Mouse (Mus musculus): ENCODE data around the gene Hes3. TPM values are rescaled to one million over a fixed set of nuclear protein-coding genes. Genes with fewer than 3 reads are reported as not detected.

The Hes3 gene
- polyA plus RNA-seq, 1 experiment from 2014 or later, result 2.3 TPM

- Histone ChIP-seq H3K4me3 (ENCODE audit: low read depth, low read length) (no peak overlapping the region), H3K27me3 (ENCODE audit: control insufficient read depth, insufficient read depth, low read length) (peaks cover 78% of the 10 kb centered on the region), H3K36me3 (ENCODE audit: control insufficient read depth, insufficient read depth, low read length) (no peaks in the 10 kb centered on the region), H3K9me3 (ENCODE audit: control insufficient read depth, low read length) (no peaks in the 10 kb centered on the region), H3K4me2 (ENCODE audit: low read depth) (no peak overlapping the region), H3K4me1 (ENCODE audit: control insufficient read depth, insufficient read depth, low read length) (peaks cover 55% of the 10 kb centered on the region), H3K27ac (ENCODE audit: low read depth, low read length) (no peak overlapping the region), H3K9ac (ENCODE audit: low read length) (no peak overlapping the region)
- ATAC-seq (ENCODE audit: insufficient read depth, low FRiP score, low TSS enrichment), result no peak
- DNase-seq (ENCODE audit: low spot score), result peak; percentile 75
- WGBS, result 31% methylated on average over 18 of the region's 18 CpGs
Observed at GRCm38 (mm10) chr4:152288398-152288945, 3.0 kb downstream of the Hes3 start.

GRCm38 (mm10) chr4:152287317-152288120, 3.9 kb downstream of the Hes3 start:
- 6% methylated on average over 19 of the region's 19 CpGs for WGBS

GRCm38 (mm10) chr4:152286887-152287286, 4.6 kb downstream of the Hes3 start:
- DNase-seq (ENCODE audit: low spot score), result peak; percentile 75
- H3K4me2 ChIP-seq (ENCODE audit: low read depth), result peak overlapping the region; percentile 44

More at GRCm38 (mm10) chr4:152287317-152288120, 3.9 kb downstream of the Hes3 start:
- Histone ChIP-seq H3K27me3 (ENCODE audit: control insufficient read depth, insufficient read depth, low read length) (peaks cover 85% of the 10 kb centered on the region), H3K27ac (ENCODE audit: low read depth, low read length) (no peak overlapping the region), H3K36me3 (ENCODE audit: control insufficient read depth, insufficient read depth, low read length) (no peaks in the 10 kb centered on the region), H3K4me2 (ENCODE audit: low read depth) (peak overlapping the region; percentile 44), H3K9ac (ENCODE audit: low read length) (peak overlapping the region; percentile 10; the same call in 1 of the 2 replicates), H3K9me3 (ENCODE audit: control insufficient read depth, low read length) (no peaks in the 10 kb centered on the region), H3K4me3 (ENCODE audit: low read depth, low read length) (peak overlapping the region; percentile 26; the same call in 1 of the 2 replicates), H3K4me1 (ENCODE audit: control insufficient read depth, insufficient read depth, low read length) (peaks cover 52% of the 10 kb centered on the region)
- no peak for ATAC-seq (ENCODE audit: insufficient read depth, low FRiP score, low TSS enrichment)
- no peak for DNase-seq (ENCODE audit: low spot score)

GRCm38 (mm10) chr4:152286183-152286582, 5.3 kb downstream of the Hes3 start:
- WGBS, result under 1% methylated on average over 32 of the region's 32 CpGs
- no peak overlapping the region for H3K27ac ChIP-seq (ENCODE audit: low read depth, low read length)
- peak; percentile 58 for DNase-seq (ENCODE audit: low spot score)

More at GRCm38 (mm10) chr4:152286887-152287286, 4.6 kb downstream of the Hes3 start:
- Histone ChIP-seq H3K36me3 (ENCODE audit: control insufficient read depth, insufficient read depth, low read length) (no peaks in the 10 kb centered on the region), H3K9me3 (ENCODE audit: control insufficient read depth, low read length) (no peaks in the 10 kb centered on the region), H3K27me3 (ENCODE audit: control insufficient read depth, insufficient read depth, low read length) (peaks cover 90% of the 10 kb centered on the region), H3K4me1 (ENCODE audit: control insufficient read depth, insufficient read depth, low read length) (peaks cover 47% of the 10 kb centered on the region), H3K4me3 (ENCODE audit: low read depth, low read length) (peak overlapping the region; percentile 26; the same call in 1 of the 2 replicates), H3K9ac (ENCODE audit: low read length) (peak overlapping the region; percentile 10; the same call in 1 of the 2 replicates), H3K27ac (ENCODE audit: low read depth, low read length) (no peak overlapping the region)
- no peak for ATAC-seq (ENCODE audit: insufficient read depth, low FRiP score, low TSS enrichment)
- WGBS, result 4% methylated on average over 26 of the region's 26 CpGs

GRCm38 (mm10) chr4:152285505-152285904, 6.0 kb downstream of the Hes3 start:
- H3K36me3 ChIP-seq (ENCODE audit: control insufficient read depth, insufficient read depth, low read length), result no peaks in the 10 kb centered on the region
- DNase-seq (ENCODE audit: low spot score) (peak; percentile 59), ATAC-seq (ENCODE audit: insufficient read depth, low FRiP score, low TSS enrichment) (no peak)
- peaks cover 36% of the 10 kb centered on the region for H3K4me1 ChIP-seq (ENCODE audit: control insufficient read depth, insufficient read depth, low read length)
- H3K9ac ChIP-seq (ENCODE audit: low read length), result no peak overlapping the region
- H3K27me3 ChIP-seq (ENCODE audit: control insufficient read depth, insufficient read depth, low read length), result peaks cover 90% of the 10 kb centered on the region
- no peak overlapping the region for H3K4me3 ChIP-seq (ENCODE audit: low read depth, low read length)
- no peak overlapping the region for H3K4me2 ChIP-seq (ENCODE audit: low read depth)
- WGBS, result 4% methylated on average over 10 of the region's 10 CpGs
- no peak overlapping the region for H3K27ac ChIP-seq (ENCODE audit: low read depth, low read length)
- H3K9me3 ChIP-seq (ENCODE audit: control insufficient read depth, low read length), result no peaks in the 10 kb centered on the region

More at GRCm38 (mm10) chr4:152286183-152286582, 5.3 kb downstream of the Hes3 start:
- H3K4me3 ChIP-seq (ENCODE audit: low read depth, low read length), result peak overlapping the region; percentile 26
- H3K4me1 ChIP-seq (ENCODE audit: control insufficient read depth, insufficient read depth, low read length), result peaks cover 42% of the 10 kb centered on the region
- no peaks in the 10 kb centered on the region for H3K9me3 ChIP-seq (ENCODE audit: control insufficient read depth, low read length)
- peak overlapping the region; percentile 44 for H3K4me2 ChIP-seq (ENCODE audit: low read depth)
- peaks cover 90% of the 10 kb centered on the region for H3K27me3 ChIP-seq (ENCODE audit: control insufficient read depth, insufficient read depth, low read length)
- no peaks in the 10 kb centered on the region for H3K36me3 ChIP-seq (ENCODE audit: control insufficient read depth, insufficient read depth, low read length)
- no peak overlapping the region; the same call in 1 of the 2 replicates for H3K9ac ChIP-seq (ENCODE audit: low read length)
- ATAC-seq (ENCODE audit: insufficient read depth, low FRiP score, low TSS enrichment), result peak; percentile 24; the same call in 1 of the 2 replicates

GRCm38 (mm10) chr4:152283186-152283950, 8.1 kb downstream of the Hes3 start:
- H3K4me3 ChIP-seq (ENCODE audit: low read depth, low read length), result peak overlapping the region; percentile 21; the same call in 1 of the 2 replicates
- H3K27ac ChIP-seq (ENCODE audit: low read depth, low read length), result no peak overlapping the region
- no peaks in the 10 kb centered on the region for H3K36me3 ChIP-seq (ENCODE audit: control insufficient read depth, insufficient read depth, low read length)
- peaks cover 89% of the 10 kb centered on the region for H3K27me3 ChIP-seq (ENCODE audit: control insufficient read depth, insufficient read depth, low read length)
- DNase-seq (ENCODE audit: low spot score) (peak; percentile 90), ATAC-seq (ENCODE audit: insufficient read depth, low FRiP score, low TSS enrichment) (peak; percentile 58)
- no peaks in the 10 kb centered on the region for H3K9me3 ChIP-seq (ENCODE audit: control insufficient read depth, low read length)
- peaks cover 31% of the 10 kb centered on the region for H3K4me1 ChIP-seq (ENCODE audit: control insufficient read depth, insufficient read depth, low read length)
- WGBS, result 5% methylated on average over 65 of the region's 70 CpGs
- peak overlapping the region; percentile 45 for H3K4me2 ChIP-seq (ENCODE audit: low read depth)
- H3K9ac ChIP-seq (ENCODE audit: low read length), result 0 out of 2 replicates have a peak overlapping the region, but pooled peaks have one; percentile 18

- Histone ChIP-seq H3K27ac (ENCODE audit: low read depth, low read length) (no peak overlapping the region), H3K36me3 (ENCODE audit: control insufficient read depth, insufficient read depth, low read length) (no peaks in the 10 kb centered on the region), H3K4me2 (ENCODE audit: low read depth) (peak overlapping the region; percentile 45), H3K27me3 (ENCODE audit: control insufficient read depth, insufficient read depth, low read length) (peaks cover 83% of the 10 kb centered on the region), H3K4me1 (ENCODE audit: control insufficient read depth, insufficient read depth, low read length) (peaks cover 26% of the 10 kb centered on the region), H3K9me3 (ENCODE audit: control insufficient read depth, low read length) (no peaks in the 10 kb centered on the region), H3K4me3 (ENCODE audit: low read depth, low read length) (peak overlapping the region; percentile 21; the same call in 1 of the 2 replicates), H3K9ac (ENCODE audit: low read length) (0 out of 2 replicates have a peak overlapping the region, but pooled peaks have one; percentile 18)
- ATAC-seq (ENCODE audit: insufficient read depth, low FRiP score, low TSS enrichment) (no peak), DNase-seq (ENCODE audit: low spot score) (no peak)
- WGBS, result 21% methylated on average over 20 of the region's 34 CpGs
Observed at GRCm38 (mm10) chr4:152282721-152283120, 8.7 kb downstream of the Hes3 start.

GRCm38 (mm10) chr4:152281601-152282000, 9.9 kb downstream of the Hes3 start:
- H3K27ac ChIP-seq (ENCODE audit: low read depth, low read length), result no peak overlapping the region
- H3K27me3 ChIP-seq (ENCODE audit: control insufficient read depth, insufficient read depth, low read length), result peaks cover 72% of the 10 kb centered on the region
- H3K4me1 ChIP-seq (ENCODE audit: control insufficient read depth, insufficient read depth, low read length), result peaks cover 14% of the 10 kb centered on the region
- no peaks in the 10 kb centered on the region for H3K9me3 ChIP-seq (ENCODE audit: control insufficient read depth, low read length)
- no peak overlapping the region for H3K9ac ChIP-seq (ENCODE audit: low read length)
- H3K36me3 ChIP-seq (ENCODE audit: control insufficient read depth, insufficient read depth, low read length), result no peaks in the 10 kb centered on the region
- H3K4me3 ChIP-seq (ENCODE audit: low read depth, low read length), result no peak overlapping the region
- ATAC-seq (ENCODE audit: insufficient read depth, low FRiP score, low TSS enrichment), result no peak
- no peak overlapping the region for H3K4me2 ChIP-seq (ENCODE audit: low read depth)
- 55% methylated on average over 15 of the region's 15 CpGs for WGBS
- no peak for DNase-seq (ENCODE audit: low spot score)

All from neural tube, embryonic 11.5 days (tissue).